Mouse (Mus musculus): Measurements from ENCODE around the gene Kank2. TPM values are rescaled to one million over a fixed set of nuclear protein-coding genes. Genes with fewer than 3 reads are reported as not detected.

Kank2 gene
- polyA plus RNA-seq, 1 experiment from 2014 or later, result 10.3 TPM

- Histone ChIP-seq H3K27ac (peak overlapping the region; percentile 71), H3K4me3 (replicated peaks; ENCODE audit: low read depth, low read length) (no peak overlapping the region), H3K4me2 (ENCODE audit: low read length) (no peak overlapping the region), H3K4me1 (replicated peaks; ENCODE audit: insufficient read depth, low read length) (peaks cover 13% of the 10 kb centered on the region; the same call in 1 of the 2 replicates), H3K27me3 (ENCODE audit: insufficient read depth, low read length) (no peaks in the 10 kb centered on the region), H3K9ac (ENCODE audit: low read depth, low read length) (no peak overlapping the region), H3K36me3 (ENCODE audit: insufficient read depth, low read length) (peaks cover 8% of the 10 kb centered on the region; the same call in 1 of the 2 replicates), H3K9me3 (replicated peaks; ENCODE audit: low read length) (no peaks in the 10 kb centered on the region)
- WGBS, result 59% methylated on average over 6 of the region's 6 CpGs
- ATAC-seq (replicated peaks; ENCODE audit: low FRiP score, low read depth) (no peak), DNase-seq (ENCODE audit: low spot score) (peak; percentile 21)
- TF ChIP-seq CTCF (IDR thresholded peaks at IDR 0.05; ENCODE audit: low read depth), result peak; percentile 49
Measured at GRCm38 (mm10) chr9:21751347-21751746, 47.2 kb downstream of the Kank2 start.

- no peak for ATAC-seq (replicated peaks; ENCODE audit: low FRiP score, low read depth)
- Histone ChIP-seq H3K27ac (no peak overlapping the region), H3K27me3 (ENCODE audit: insufficient read depth, low read length) (no peaks in the 10 kb centered on the region), H3K9me3 (replicated peaks; ENCODE audit: low read length) (no peaks in the 10 kb centered on the region), H3K4me3 (replicated peaks; ENCODE audit: low read depth, low read length) (no peak overlapping the region), H3K36me3 (ENCODE audit: insufficient read depth, low read length) (peaks cover 14% of the 10 kb centered on the region), H3K9ac (ENCODE audit: low read depth, low read length) (no peak overlapping the region), H3K4me1 (replicated peaks; ENCODE audit: insufficient read depth, low read length) (peaks cover 13% of the 10 kb centered on the region; the same call in 1 of the 2 replicates), H3K4me2 (ENCODE audit: low read length) (no peak overlapping the region)
- WGBS, result 68% methylated on average over 3 of the region's 3 CpGs
- no peak for DNase-seq (ENCODE audit: low spot score)
- TF ChIP-seq CTCF (IDR thresholded peaks at IDR 0.05; ENCODE audit: low read depth), result no peak
Measured at GRCm38 (mm10) chr9:21750370-21750769, 48.2 kb downstream of the Kank2 start.

DNA sequence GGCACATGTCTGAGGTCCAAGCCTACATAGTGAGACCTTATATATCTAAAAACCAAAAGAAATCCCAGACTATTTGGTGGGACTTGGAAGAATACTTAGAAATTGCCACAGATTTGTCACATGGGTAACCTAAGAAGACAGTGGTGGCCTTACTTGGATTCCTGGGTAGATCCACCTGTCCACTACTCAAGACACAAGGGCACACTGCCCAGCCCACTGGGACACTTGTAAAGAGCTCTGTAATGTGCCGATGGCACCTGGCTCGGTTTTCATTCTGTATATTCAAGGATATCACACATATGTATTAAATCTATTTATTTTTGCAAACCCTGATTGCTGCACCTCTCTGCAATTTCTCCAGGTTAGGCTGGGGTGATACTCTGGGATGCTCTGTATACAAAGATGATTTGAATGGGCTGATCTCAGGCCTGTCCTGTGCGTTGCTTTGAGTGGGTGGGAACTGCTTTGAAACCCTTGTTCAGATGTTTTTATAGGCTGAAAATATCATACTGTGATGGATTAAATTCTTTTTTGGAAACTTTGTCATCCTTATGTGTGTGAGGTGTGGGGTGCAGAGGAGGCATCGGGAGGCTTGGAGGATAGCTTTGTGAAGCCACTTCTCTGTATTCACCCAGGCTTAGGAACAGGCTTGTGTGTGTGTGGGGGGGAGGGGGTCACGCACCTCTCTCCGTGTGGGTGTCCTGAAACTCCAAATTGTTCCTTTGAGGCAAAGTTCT, 49.0 kb downstream of the Kank2 start:
- Histone ChIP-seq H3K9me3 (replicated peaks; ENCODE audit: low read length) (no peaks in the 10 kb centered on the region), H3K27me3 (ENCODE audit: insufficient read depth, low read length) (no peaks in the 10 kb centered on the region), H3K36me3 (ENCODE audit: insufficient read depth, low read length) (peaks cover 21% of the 10 kb centered on the region), H3K4me1 (replicated peaks; ENCODE audit: insufficient read depth, low read length) (peaks cover 13% of the 10 kb centered on the region; the same call in 1 of the 2 replicates), H3K27ac (no peak overlapping the region), H3K4me3 (replicated peaks; ENCODE audit: low read depth, low read length) (no peak overlapping the region), H3K9ac (ENCODE audit: low read depth, low read length) (no peak overlapping the region), H3K4me2 (ENCODE audit: low read length) (no peak overlapping the region)
- no peak for ATAC-seq (replicated peaks; ENCODE audit: low FRiP score, low read depth)
- no peak for TF ChIP-seq CTCF (IDR thresholded peaks at IDR 0.05; ENCODE audit: low read depth)
- no peak for DNase-seq (ENCODE audit: low spot score)
- 82% methylated on average over 6 of the region's 6 CpGs for WGBS

- no peak overlapping the region for H3K27ac ChIP-seq
- 73% methylated on average over 10 of the region's 10 CpGs for WGBS
- H3K36me3 ChIP-seq (ENCODE audit: insufficient read depth, low read length), result peaks cover 32% of the 10 kb centered on the region
Measured at GRCm38 (mm10) chr9:21748491-21748890, 50.1 kb downstream of the Kank2 start.

DNA sequence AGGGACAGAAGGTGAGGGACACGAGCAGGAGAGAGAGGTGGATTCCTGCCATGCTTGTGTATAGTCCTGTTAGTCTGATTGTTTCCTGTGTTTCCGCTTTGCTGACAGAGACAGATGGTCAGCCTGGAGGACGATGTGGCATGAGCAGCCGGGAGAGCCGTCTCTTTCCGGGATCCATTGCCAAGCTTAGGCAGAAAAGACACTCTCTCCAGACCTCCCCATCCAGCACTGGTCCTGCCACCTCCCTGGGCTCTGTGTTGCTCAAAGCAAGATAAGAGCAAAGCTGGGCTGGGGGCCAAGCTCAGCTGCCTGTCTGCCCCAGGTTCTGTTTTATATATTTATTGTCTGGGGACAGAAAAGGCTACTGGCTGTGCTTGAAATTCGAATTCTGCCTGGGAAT, 50.5 kb downstream of the Kank2 start:
- Histone ChIP-seq H3K4me2 (ENCODE audit: low read length) (no peak overlapping the region), H3K4me1 (replicated peaks; ENCODE audit: insufficient read depth, low read length) (0 out of 2 replicates have a peak, but pooled peaks cover 7% of the 10 kb centered on the region), H3K4me3 (replicated peaks; ENCODE audit: low read depth, low read length) (no peak overlapping the region), H3K27ac (no peak overlapping the region), H3K27me3 (ENCODE audit: insufficient read depth, low read length) (no peaks in the 10 kb centered on the region), H3K36me3 (ENCODE audit: insufficient read depth, low read length) (peaks cover 33% of the 10 kb centered on the region), H3K9me3 (replicated peaks; ENCODE audit: low read length) (no peaks in the 10 kb centered on the region), H3K9ac (ENCODE audit: low read depth, low read length) (no peak overlapping the region)
- DNase-seq (ENCODE audit: low spot score) (peak; percentile 60), ATAC-seq (replicated peaks; ENCODE audit: low FRiP score, low read depth) (no peak)
- TF ChIP-seq CTCF (IDR thresholded peaks at IDR 0.05; ENCODE audit: low read depth), result no peak
- WGBS, result 37% methylated on average over 7 of the region's 7 CpGs

More at GRCm38 (mm10) chr9:21748491-21748890, 50.1 kb downstream of the Kank2 start:
- no peaks in the 10 kb centered on the region for H3K27me3 ChIP-seq (ENCODE audit: insufficient read depth, low read length)
- no peak for DNase-seq (ENCODE audit: low spot score)
- H3K4me1 ChIP-seq (replicated peaks; ENCODE audit: insufficient read depth, low read length), result 0 out of 2 replicates have a peak, but pooled peaks cover 7% of the 10 kb centered on the region
- no peaks in the 10 kb centered on the region for H3K9me3 ChIP-seq (replicated peaks; ENCODE audit: low read length)
- no peak for TF ChIP-seq CTCF (IDR thresholded peaks at IDR 0.05; ENCODE audit: low read depth)
- ATAC-seq (replicated peaks; ENCODE audit: low FRiP score, low read depth), result no peak
- H3K9ac ChIP-seq (ENCODE audit: low read depth, low read length), result no peak overlapping the region
- H3K4me2 ChIP-seq (ENCODE audit: low read length), result no peak overlapping the region
- H3K4me3 ChIP-seq (replicated peaks; ENCODE audit: low read depth, low read length), result no peak overlapping the region

DNA sequence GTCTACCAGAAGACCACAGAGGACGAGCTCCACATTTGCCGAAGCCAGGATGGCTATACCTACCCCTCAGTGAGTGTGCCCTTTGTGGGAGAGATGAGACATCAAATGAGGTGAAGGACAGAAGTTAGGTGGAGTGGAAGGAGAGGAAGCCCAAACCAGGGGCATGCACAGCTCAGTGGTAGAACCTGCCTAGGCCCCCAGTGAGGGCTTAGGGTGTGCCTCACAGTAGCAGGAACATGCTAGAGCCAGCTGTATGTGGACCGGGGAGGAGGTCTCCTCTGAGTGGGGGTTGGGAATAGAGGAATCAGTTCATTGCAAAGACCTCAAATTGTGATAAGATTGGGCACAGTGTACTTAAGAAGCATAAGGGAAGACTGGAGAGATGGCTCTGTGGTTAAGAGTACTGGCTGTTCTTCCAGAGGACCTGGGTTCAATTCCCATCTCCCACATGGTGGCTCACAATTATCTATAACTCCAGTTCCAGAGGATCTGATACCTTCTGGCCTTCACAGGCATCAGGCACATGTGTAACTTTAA, 51.2 kb downstream of the Kank2 start:
- no peak for TF ChIP-seq CTCF (IDR thresholded peaks at IDR 0.05; ENCODE audit: low read depth)
- WGBS, result 82% methylated on average over 3 of the region's 3 CpGs

More for the DNA sequence above, 51.2 kb downstream of the Kank2 start:
- H3K4me2 ChIP-seq (ENCODE audit: low read length), result no peak overlapping the region
- no peak for DNase-seq (ENCODE audit: low spot score)
- H3K36me3 ChIP-seq (ENCODE audit: insufficient read depth, low read length), result peaks cover 39% of the 10 kb centered on the region
- no peaks in the 10 kb centered on the region for H3K9me3 ChIP-seq (replicated peaks; ENCODE audit: low read length)
- no peak for ATAC-seq (replicated peaks; ENCODE audit: low FRiP score, low read depth)
- 0 out of 2 replicates have a peak, but pooled peaks cover 3% of the 10 kb centered on the region for H3K4me1 ChIP-seq (replicated peaks; ENCODE audit: insufficient read depth, low read length)
- no peak overlapping the region for H3K4me3 ChIP-seq (replicated peaks; ENCODE audit: low read depth, low read length)
- no peak overlapping the region for H3K9ac ChIP-seq (ENCODE audit: low read depth, low read length)
- no peak overlapping the region for H3K27ac ChIP-seq
- no peaks in the 10 kb centered on the region for H3K27me3 ChIP-seq (ENCODE audit: insufficient read depth, low read length)

Measured in kidney, postnatal 0 days (tissue).